In the genomic region with DNA sequence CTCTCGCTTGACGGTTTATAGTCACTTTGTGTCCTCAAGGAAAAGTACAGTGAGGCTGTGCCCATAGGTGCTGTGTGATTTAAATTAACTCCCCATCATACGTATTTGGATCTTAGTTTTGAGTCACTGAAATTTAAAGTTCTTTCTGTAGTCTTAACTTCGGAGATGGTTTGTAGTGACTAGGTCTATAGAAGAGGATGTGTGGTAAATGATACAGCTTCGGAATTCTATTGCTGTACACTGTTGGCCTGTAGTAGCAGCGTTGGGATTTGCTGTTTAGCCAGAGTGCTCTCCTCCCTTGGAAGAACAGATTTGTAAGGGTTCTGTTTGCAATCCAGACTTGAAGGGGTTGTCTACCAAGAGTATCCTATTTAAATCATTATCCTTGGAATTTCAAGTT, we compare ENCODE assay signal across 8 mouse cellular contexts. TPM values are rescaled to one million over a fixed set of nuclear protein-coding genes. Genes with fewer than 3 reads are reported as not detected.
DNase-seq lines count a peak whose midpoint lies in the region; ATAC-seq and TF ChIP-seq lines count a peak whose summit lies in the region.

No protein-coding gene starts in this region.

- peak overlapping the region; percentile 84 for H3K9ac ChIP-seq in liver, embryonic 13.5 days
- H3K9ac ChIP-seq in stomach, postnatal 0 days (ENCODE audit: low read length), result peak overlapping the region; percentile 94

- no peak for TF ChIP-seq EP300 in stomach, postnatal 0 days (optimal IDR thresholded peaks at IDR 0.05)

- peak overlapping the region; percentile 65 for H3K4me3 ChIP-seq in erythroblast, embryonic 14.5 days (replicated peaks)
- H3K4me3 ChIP-seq in liver, embryonic 13.5 days (replicated peaks), result peak overlapping the region; percentile 75
- H3K4me3 ChIP-seq in stomach, postnatal 0 days (ENCODE audit: low read depth, low read length), result peak overlapping the region; percentile 66

- no peaks in the 10 kb centered on the region for H3K36me3 ChIP-seq in erythroblast, embryonic 14.5 days (ENCODE audit: control insufficient read depth)
- H3K36me3 ChIP-seq in liver, embryonic 13.5 days, result no peaks in the 10 kb centered on the region
- H3K36me3 ChIP-seq in stomach, postnatal 0 days (ENCODE audit: control insufficient read depth, insufficient read depth, low read length), result no peaks in the 10 kb centered on the region

- 34% methylated on average over 6 of the region's 6 CpGs for WGBS in liver, embryonic 13.5 days (ENCODE audit: insufficient replicate concordance)
- 5% methylated on average over 6 of the region's 6 CpGs for WGBS in stomach, postnatal 0 days

- TF ChIP-seq CTCF in stomach, postnatal 0 days (IDR thresholded peaks at IDR 0.05; ENCODE audit: low read depth), result no peak

- 0 out of 2 replicates have a peak overlapping the region, but pooled peaks have one; percentile 75 for H3K27ac ChIP-seq in liver, embryonic 13.5 days
- H3K27ac ChIP-seq in stomach, postnatal 0 days (replicated peaks), result peak overlapping the region; percentile 98

- H3K4me2 ChIP-seq in liver, embryonic 13.5 days, result peak overlapping the region; percentile 81
- peak overlapping the region; percentile 72 for H3K4me2 ChIP-seq in stomach, postnatal 0 days (replicated peaks; ENCODE audit: low read depth)

- peaks cover 13% of the 10 kb centered on the region for H3K4me1 ChIP-seq in erythroblast, embryonic 14.5 days (ENCODE audit: control insufficient read depth)
- H3K4me1 ChIP-seq in liver, embryonic 13.5 days (replicated peaks), result peaks cover 17% of the 10 kb centered on the region
- H3K4me1 ChIP-seq in stomach, postnatal 0 days (replicated peaks; ENCODE audit: control insufficient read depth, insufficient read depth), result no peaks in the 10 kb centered on the region

- H3K9me3 ChIP-seq in erythroblast, embryonic 14.5 days (ENCODE audit: control insufficient read depth, low read length), result no peaks in the 10 kb centered on the region
- H3K9me3 ChIP-seq in liver, embryonic 13.5 days (replicated peaks), result no peaks in the 10 kb centered on the region
- H3K9me3 ChIP-seq in stomach, postnatal 0 days (ENCODE audit: control insufficient read depth, low read length), result no peaks in the 10 kb centered on the region

- DNase-seq in thymus, postnatal 0 days (ENCODE audit: low spot score), result peak; percentile 3
- no peak for DNase-seq in thymus, postnatal 36 days
- no peak for DNase-seq in liver, embryonic 13.5 days
- no peak for DNase-seq in stomach, postnatal 0 days (ENCODE audit: low spot score)
- DNase-seq in yolk sac, embryonic 10.5 days (ENCODE audit: low spot score), result no peak

- ATAC-seq in erythroblast, adult 5-6 weeks (replicated peaks; ENCODE audit: low FRiP score, poor library complexity, severe bottlenecking), result no peak
- no peak for ATAC-seq in liver, embryonic 13.5 days (ENCODE audit: low read depth)
- no peak for ATAC-seq in stomach, postnatal 0 days (ENCODE audit: low FRiP score, low TSS enrichment)
- no peak for ATAC-seq in CD4-positive, CD25-positive, alpha-beta regulatory T cell, adult 4 months

- H3K27me3 ChIP-seq in erythroblast, embryonic 14.5 days (ENCODE audit: control insufficient read depth), result no peaks in the 10 kb centered on the region; the same call in 1 of the 2 replicates
- H3K27me3 ChIP-seq in liver, embryonic 13.5 days, result no peaks in the 10 kb centered on the region
- H3K27me3 ChIP-seq in stomach, postnatal 0 days (ENCODE audit: control insufficient read depth, insufficient read depth, low read length), result no peaks in the 10 kb centered on the region

RNA-seq across cellular contexts. Expression of gene Mthfd2l, which starts 1.0 kb away (rescaled TPM):
- 0.08 and 0.19 TPM in 2 replicates for polyA plus RNA-seq in erythroblast, embryonic 14.5 days (2012)
- 0.38 and 1.7 TPM in 2 replicates for total RNA-seq in erythroblast, adult 5-6 weeks (2015; ENCODE audit: low replicate concordance)
- total RNA-seq in erythroblast, adult 5-6 weeks (2017; ENCODE audit: low replicate concordance), result 3.0 TPM in 1 of 2 replicates, not detected in the other
- polyA plus RNA-seq in thymus, postnatal 0 days (2015; fragmentation: Nextera tagmentation; extraction: Ambion mirVana), result 27.5 and 27.7 TPM in 2 replicates
- polyA plus RNA-seq in liver, embryonic 13.5 days (2015; fragmentation: Nextera tagmentation; extraction: Ambion mirVana), result 9.7 and 10.0 TPM in 2 replicates
- 44.2 and 45.5 TPM in 2 replicates for polyA plus RNA-seq in stomach, postnatal 0 days (2015; fragmentation: Nextera tagmentation; extraction: Ambion mirVana)
- polyA plus RNA-seq in CD4-positive, CD25-positive, alpha-beta regulatory T cell, adult 4 months (2017; shearing (Covaris generic)), result 1 to 10 TPM; 1.3 to 2.0 TPM

RNA-seq across cellular contexts. Expression of gene Cxcl2, which starts 28.2 kb away (rescaled TPM):
- polyA plus RNA-seq in erythroblast, embryonic 14.5 days (2012), result 0.78 and 0.82 TPM in 2 replicates
- 1.0 and 4.8 TPM in 2 replicates for total RNA-seq in erythroblast, adult 5-6 weeks (2015; ENCODE audit: low replicate concordance)
- 1.9 and 3.5 TPM in 2 replicates for total RNA-seq in erythroblast, adult 5-6 weeks (2017; ENCODE audit: low replicate concordance)
- polyA plus RNA-seq in thymus, postnatal 0 days (2015; fragmentation: Nextera tagmentation; extraction: Ambion mirVana), result 0.54 and 0.98 TPM in 2 replicates
- polyA plus RNA-seq in liver, embryonic 13.5 days (2015; fragmentation: Nextera tagmentation; extraction: Ambion mirVana), result not detected in 2 replicates
- polyA plus RNA-seq in stomach, postnatal 0 days (2015; fragmentation: Nextera tagmentation; extraction: Ambion mirVana), result 0.15 and 0.16 TPM in 2 replicates
- 1 to 10 TPM; 1.5 to 2.9 TPM for polyA plus RNA-seq in CD4-positive, CD25-positive, alpha-beta regulatory T cell, adult 4 months (2017; shearing (Covaris generic))

RNA-seq across cellular contexts. Expression of gene Cxcl1, which starts 40.9 kb away (rescaled TPM):
- not detected in 2 replicates for polyA plus RNA-seq in erythroblast, embryonic 14.5 days (2012)
- total RNA-seq in erythroblast, adult 5-6 weeks (2015; ENCODE audit: low replicate concordance), result not detected in 2 replicates
- total RNA-seq in erythroblast, adult 5-6 weeks (2017; ENCODE audit: low replicate concordance), result not detected in 2 replicates
- 1.6 and 2.1 TPM in 2 replicates for polyA plus RNA-seq in thymus, postnatal 0 days (2015; fragmentation: Nextera tagmentation; extraction: Ambion mirVana)
- 0.78 and 1.5 TPM in 2 replicates for polyA plus RNA-seq in liver, embryonic 13.5 days (2015; fragmentation: Nextera tagmentation; extraction: Ambion mirVana)
- 0.38 and 0.93 TPM in 2 replicates for polyA plus RNA-seq in stomach, postnatal 0 days (2015; fragmentation: Nextera tagmentation; extraction: Ambion mirVana)
- not detected for polyA plus RNA-seq in CD4-positive, CD25-positive, alpha-beta regulatory T cell, adult 4 months (2017; shearing (Covaris generic))
